Mouse (Mus musculus) lung, postnatal 36 days (tissue): ENCODE measurements at regions not wholly inside any gene's neighbourhood (a gene's known extent, or its start where the extent isn't known, plus 50 kb on each side); places are given as distances from the start of the nearest gene placed in this dataset.
A peak's percentile ranks its signal among the peaks of the same experiment; 100 is the strongest.
"Not testable (repeated sequence)": the region's sequence is repeated elsewhere in the genome, so short reads cannot be mapped to it uniquely, and the experiment has no call there.

ENCODE experiments used
- DNase-seq: peaks from one replicate; pipeline ENCODE4 v3.0.0; 2022; ENCODE audit warnings: mixed read lengths

- not testable (repeated sequence) for DNase-seq
Measured at GRCm38 (mm10) chr8:20436956-20437355, 73.9 kb upstream of the Gm15319 start.

DNA sequence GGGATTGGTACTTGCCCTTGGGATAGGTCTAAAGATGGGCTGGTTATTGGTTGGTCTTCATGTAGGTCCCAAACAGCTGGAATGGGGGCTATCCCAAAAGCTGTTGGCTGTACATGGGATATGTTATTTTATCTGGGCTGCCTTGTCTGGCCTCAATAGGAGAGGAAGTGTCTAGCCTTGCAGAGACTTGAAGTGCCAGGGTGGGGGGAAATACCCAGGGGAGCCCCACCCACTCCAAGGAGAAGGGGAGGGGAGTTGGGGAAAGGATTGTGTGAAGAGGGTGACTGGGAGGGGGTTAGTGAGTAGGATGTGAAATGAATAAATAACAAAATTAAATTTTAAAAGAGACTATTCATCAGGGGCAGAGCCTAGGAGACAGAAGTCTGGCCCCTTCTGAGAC lies 70.2 kb upstream of the Gm15319 start:
- DNase-seq, result not testable (repeated sequence)

DNA sequence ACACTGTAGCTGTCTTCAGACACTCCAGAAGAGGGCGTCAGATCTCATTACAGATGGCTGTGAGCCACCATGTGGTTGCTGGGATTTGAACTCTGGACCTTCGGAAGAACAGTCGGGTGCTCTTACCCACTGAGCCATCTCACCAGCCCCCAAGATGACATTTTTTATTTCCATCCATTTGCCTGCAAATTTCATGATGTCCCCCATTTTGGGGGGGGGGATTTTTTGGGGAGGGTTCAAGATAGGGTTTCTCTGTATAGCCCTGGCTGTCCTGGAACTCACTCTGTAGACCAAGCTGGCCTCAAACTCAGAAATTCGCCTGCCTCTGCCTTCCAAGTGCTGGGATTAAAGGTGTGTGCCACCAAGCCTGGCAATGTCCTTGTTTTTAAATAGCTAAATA lies 66.5 kb upstream of the Gm15319 start:
- DNase-seq, result not testable (repeated sequence)

DNA sequence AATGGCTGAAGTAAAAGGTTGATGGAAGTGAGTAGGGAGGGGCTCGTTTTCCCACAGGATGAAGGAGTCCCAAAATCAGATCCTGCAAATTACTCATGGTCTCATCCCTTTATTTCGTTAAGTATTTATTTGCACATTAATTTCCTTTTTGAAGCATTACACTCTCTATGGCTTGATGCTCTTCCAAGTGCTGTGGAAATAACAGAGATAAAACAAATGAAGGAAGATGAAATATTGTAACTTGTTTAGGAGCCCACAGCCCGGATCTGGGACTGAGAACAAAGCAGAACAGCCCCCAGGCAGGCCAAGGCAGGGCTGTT lies 61.9 kb upstream of the Gm15319 start:
- not testable (repeated sequence) for DNase-seq

- DNase-seq, result peak; percentile 100
Measured at GRCm38 (mm10) chr8:20424104-20424902, 61.3 kb upstream of the Gm15319 start.

GRCm38 (mm10) chr8:20420807-20421206 lies 57.8 kb upstream of the Gm15319 start:
- DNase-seq, result not testable (repeated sequence)
